ENCODE assay signal across 15 mouse cellular contexts in the genomic region with DNA sequence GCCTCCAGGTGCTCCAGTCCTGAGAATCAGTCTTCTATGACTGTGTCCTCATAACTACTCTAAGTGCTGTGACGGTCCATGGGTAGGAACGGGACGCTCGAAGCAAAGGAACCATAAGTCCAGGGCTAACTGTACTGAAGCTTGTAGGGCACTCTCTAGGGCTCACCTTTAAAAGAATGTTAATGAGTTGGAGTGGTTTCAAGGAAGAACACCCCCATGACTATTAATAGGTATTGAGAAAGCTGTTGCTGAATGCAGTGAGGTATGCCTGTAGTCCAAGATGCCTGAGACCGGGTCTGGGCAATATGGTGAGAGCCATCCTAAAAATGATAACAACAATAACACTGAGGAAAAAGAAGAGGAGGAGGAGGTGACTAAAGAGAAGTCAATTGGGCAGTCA.
"Had no signal": no experiment of that assay in that cellular context is flagged by ENCODE, and none has a peak within 500 bp of the region (broad histone marks: within the 10 kb centered on the region; RNA-seq: fewer than 3 reads in every experiment).

No protein-coding gene starts in this region.

- ATAC-seq: liver, embryonic 12.5 days had no signal

- DNase-seq: kidney, postnatal 4 days; left cerebral cortex, postnatal 4 days; lung, embryonic 14.5 days; lung, postnatal 10 days; lung, postnatal 4 days; midbrain, embryonic 14.5 days; right cerebral cortex, adult 18-20 months; right cerebral cortex, postnatal 25 days; thymus, postnatal 4 days had no signal

- H3K4me3 ChIP-seq: layer of hippocampus, adult 2 months; limb, embryonic 13.5 days; liver, embryonic 12.5 days; midbrain, embryonic 10.5 days; myocyte; neural tube, embryonic 15.5 days had no signal

- H3K9me3 ChIP-seq: liver, embryonic 12.5 days; neural tube, embryonic 15.5 days had no signal

- H3K9ac ChIP-seq: limb, embryonic 13.5 days; liver, embryonic 12.5 days; lung, embryonic 14.5 days; neural tube, embryonic 15.5 days had no signal

- H3K4me1 ChIP-seq: liver, embryonic 12.5 days; midbrain, embryonic 10.5 days had no signal

- H3K27ac ChIP-seq: layer of hippocampus, adult 2 months; limb, embryonic 13.5 days; liver, embryonic 12.5 days; midbrain, embryonic 10.5 days; neural tube, embryonic 15.5 days had no signal

- H3K27me3 ChIP-seq: limb, embryonic 13.5 days; liver, embryonic 12.5 days; neural tube, embryonic 15.5 days had no signal

- H3K36me3 ChIP-seq: limb, embryonic 13.5 days; liver, embryonic 12.5 days; midbrain, embryonic 10.5 days; neural tube, embryonic 15.5 days had no signal

- H3K4me2 ChIP-seq: limb, embryonic 13.5 days; liver, embryonic 12.5 days; lung, embryonic 14.5 days; neural tube, embryonic 15.5 days had no signal
